Mouse (Mus musculus) MEL (cell line): ENCODE data around the gene Olfr1412.

Experiments used
- CTCF ChIP-seq, 3 experiments: IDR thresholded peaks in 2 of 3; conservative IDR thresholded peaks in 1 of 3; 2 replicates each; pipeline ENCODE4 v1.5.1; 2011 to 2012; ENCODE audit warnings: low read length in 3 of 3, low read depth in 2 of 3, mild to moderate bottlenecking in 2 of 3, improper control_type of control experiment in 1 of 3, inconsistent platforms in 1 of 3, mixed read lengths in 1 of 3, moderate library complexity in 1 of 3; ENCODE audit not compliant: control insufficient read depth in 1 of 3, insufficient read depth in 1 of 3, poor library complexity in 1 of 3, severe bottlenecking in 1 of 3
- EP300 ChIP-seq, 2 experiments: IDR thresholded peaks; 2 replicates each; pipeline ENCODE4 v1.6.1; 2011; ENCODE audit warnings: improper control_type of control experiment in 2 of 2, low read length in 2 of 2, low read depth in 1 of 2, mild to moderate bottlenecking in 1 of 2
- MXI1 ChIP-seq: IDR thresholded peaks from 2 replicates; pipeline ENCODE4 v1.6.1; 2011; ENCODE audit warnings: mild to moderate bottlenecking, low read depth, low read length, improper control_type of control experiment
- NRF1 ChIP-seq: IDR thresholded peaks from 2 replicates; pipeline ENCODE4 v1.6.1; 2014; ENCODE audit warnings: low read depth, mild to moderate bottlenecking, inconsistent platforms, low read length, improper control_type of control experiment, moderate library complexity; ENCODE audit not compliant: poor library complexity, insufficient read depth, severe bottlenecking
- POLR2A ChIP-seq, 2 experiments: IDR thresholded peaks; 2 replicates each; pipeline ENCODE4 v1.6.1; 2011 to 2012; ENCODE audit warnings: low read length in 2 of 2, mild to moderate bottlenecking in 2 of 2, control low read depth in 1 of 2, improper control_type of control experiment in 1 of 2, low read depth in 1 of 2, moderate library complexity in 1 of 2; ENCODE audit not compliant: control insufficient read depth in 1 of 2, insufficient read depth in 1 of 2, poor library complexity in 1 of 2
- RCOR1 ChIP-seq: IDR thresholded peaks from 2 replicates; pipeline ENCODE4 v1.6.1; 2012; ENCODE audit warnings: low read depth, mild to moderate bottlenecking, inconsistent platforms, low read length, improper control_type of control experiment
- USF1 ChIP-seq: IDR thresholded peaks from 2 replicates; pipeline ENCODE4 v1.6.1; 2014; ENCODE audit warnings: low read depth, mild to moderate bottlenecking, inconsistent platforms, low read length, improper control_type of control experiment, moderate library complexity
- USF2 ChIP-seq, 2 experiments: IDR thresholded peaks; 2 replicates each; pipeline ENCODE4 v1.6.1; 2011 to 2012; ENCODE audit warnings: improper control_type of control experiment in 2 of 2, low read length in 2 of 2, borderline replicate concordance in 1 of 2, inconsistent platforms in 1 of 2, low read depth in 1 of 2, mild to moderate bottlenecking in 1 of 2; ENCODE audit not compliant: insufficient read depth in 1 of 2
- ZC3H11A ChIP-seq: IDR thresholded peaks from 2 replicates; pipeline ENCODE4 v1.6.1; 2012; ENCODE audit warnings: low read depth, mild to moderate bottlenecking, inconsistent platforms, low read length, improper control_type of control experiment
- ZKSCAN1 ChIP-seq: IDR thresholded peaks from 2 replicates; pipeline ENCODE4 v1.6.1; 2012; ENCODE audit warnings: low read depth, mild to moderate bottlenecking, inconsistent platforms, low read length, improper control_type of control experiment, moderate library complexity

DNA sequence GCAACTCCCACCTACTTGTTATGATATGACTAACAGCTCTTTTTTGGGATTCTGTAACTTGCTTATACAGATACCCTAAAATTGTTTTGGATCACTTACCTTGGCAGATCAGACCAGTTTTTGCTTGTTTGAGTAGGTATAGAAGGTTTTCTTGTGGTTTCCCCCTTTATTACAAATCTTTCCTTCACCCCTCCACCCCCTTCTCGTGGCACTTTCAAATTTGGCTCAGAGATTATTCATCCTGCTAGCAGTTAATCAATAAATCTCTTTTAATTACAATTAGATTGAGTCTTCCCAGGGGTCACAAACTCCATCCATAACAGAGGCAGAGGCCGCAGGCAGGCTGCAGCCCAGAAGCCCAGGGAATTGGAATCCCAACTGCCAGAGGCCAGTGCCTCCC is 31.9 kb downstream of the Olfr1412 start, which contains the start of gene Olfr12:
- no peak for TF ChIP-seq POLR2A (IDR thresholded peaks at IDR 0.05; ENCODE audit: control insufficient read depth in 1 of 2, insufficient read depth in 1 of 2, low read depth in 1 of 2, low read length in 2 of 2, poor library complexity in 1 of 2)
- TF ChIP-seq CTCF (IDR thresholded peaks at IDR 0.05 in 2 of 3, conservative IDR thresholded peaks at IDR 0.05 in 1 of 3; ENCODE audit: control insufficient read depth in 1 of 3, insufficient read depth in 1 of 3, low read depth in 2 of 3, low read length in 3 of 3, poor library complexity in 1 of 3, severe bottlenecking in 1 of 3) = no peak
- TF ChIP-seq USF2 (IDR thresholded peaks at IDR 0.05; ENCODE audit: borderline replicate concordance in 1 of 2, insufficient read depth in 1 of 2, low read depth in 1 of 2, low read length in 2 of 2) = no peak
- TF ChIP-seq USF1 = no peak
- no peak for TF ChIP-seq RCOR1
- TF ChIP-seq ZC3H11A = no peak
- no peak for TF ChIP-seq MXI1
- TF ChIP-seq NRF1 = no peak
- TF ChIP-seq ZKSCAN1 = no peak
- no peak for TF ChIP-seq EP300 (IDR thresholded peaks at IDR 0.05; ENCODE audit: low read depth in 1 of 2, low read length in 2 of 2)
